Mouse (Mus musculus) kidney, adult 8-10 months (tissue): ENCODE measurements around the gene Hdac7.

Source experiments
- DNase-seq, 2 experiments: peaks; one replicate each; pipeline ENCODE4 v3.0.0; 2022

Hdac7 gene

DNA sequence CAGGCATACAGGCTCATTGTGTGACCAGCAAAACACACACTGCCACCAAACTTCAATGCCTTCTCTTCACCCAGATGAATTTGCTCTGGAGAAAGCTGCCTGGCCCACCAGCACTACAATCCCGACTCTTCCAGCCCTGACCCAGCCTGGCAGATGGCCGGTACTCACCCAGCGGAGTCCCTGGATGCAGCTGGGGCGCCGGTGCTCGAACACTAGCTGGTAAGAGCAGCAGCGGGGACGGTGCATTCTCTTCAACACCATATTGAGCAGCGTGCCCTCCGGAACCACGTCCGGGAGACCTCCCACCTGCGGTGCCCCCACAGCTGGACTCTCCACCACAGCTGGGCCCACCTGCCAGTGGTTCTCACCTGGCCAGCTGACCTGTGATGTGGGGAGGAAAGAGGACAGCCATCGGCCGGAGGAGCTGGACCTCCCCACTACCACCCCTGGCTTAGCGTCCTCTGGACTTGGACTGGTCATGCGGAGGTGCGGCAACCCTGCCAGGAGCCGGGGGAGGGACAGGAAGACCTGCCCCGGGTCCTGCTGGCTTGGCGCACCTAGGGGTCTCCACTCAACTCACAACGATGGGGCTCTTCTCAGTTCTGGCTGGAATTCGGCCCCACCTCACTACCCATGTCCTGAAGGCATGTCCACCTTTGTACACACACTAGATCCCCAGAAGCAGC is 77.6 kb downstream of the Hdac7 start:
- peak; percentile 78 to 83 for DNase-seq

DNA sequence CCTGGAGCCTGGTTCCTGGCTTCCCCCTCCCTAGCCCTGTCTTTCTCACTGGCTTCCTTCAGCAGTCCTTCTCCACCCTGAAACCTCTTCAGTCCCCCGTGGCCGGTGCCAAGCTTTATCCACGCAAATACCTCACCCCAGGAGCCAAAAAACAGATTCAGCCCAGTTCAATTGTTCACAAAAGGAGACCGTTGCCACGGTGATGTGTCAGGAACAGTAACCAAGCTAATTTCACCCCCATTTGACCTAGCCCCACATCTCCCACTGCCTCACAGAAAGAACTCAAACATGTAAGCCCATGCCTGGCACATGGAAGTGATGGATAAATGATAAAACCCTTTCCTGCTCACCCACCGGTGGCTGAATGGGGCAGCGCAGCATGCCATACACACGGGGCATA is 78.1 kb downstream of the Hdac7 start:
- no peak for DNase-seq

DNA sequence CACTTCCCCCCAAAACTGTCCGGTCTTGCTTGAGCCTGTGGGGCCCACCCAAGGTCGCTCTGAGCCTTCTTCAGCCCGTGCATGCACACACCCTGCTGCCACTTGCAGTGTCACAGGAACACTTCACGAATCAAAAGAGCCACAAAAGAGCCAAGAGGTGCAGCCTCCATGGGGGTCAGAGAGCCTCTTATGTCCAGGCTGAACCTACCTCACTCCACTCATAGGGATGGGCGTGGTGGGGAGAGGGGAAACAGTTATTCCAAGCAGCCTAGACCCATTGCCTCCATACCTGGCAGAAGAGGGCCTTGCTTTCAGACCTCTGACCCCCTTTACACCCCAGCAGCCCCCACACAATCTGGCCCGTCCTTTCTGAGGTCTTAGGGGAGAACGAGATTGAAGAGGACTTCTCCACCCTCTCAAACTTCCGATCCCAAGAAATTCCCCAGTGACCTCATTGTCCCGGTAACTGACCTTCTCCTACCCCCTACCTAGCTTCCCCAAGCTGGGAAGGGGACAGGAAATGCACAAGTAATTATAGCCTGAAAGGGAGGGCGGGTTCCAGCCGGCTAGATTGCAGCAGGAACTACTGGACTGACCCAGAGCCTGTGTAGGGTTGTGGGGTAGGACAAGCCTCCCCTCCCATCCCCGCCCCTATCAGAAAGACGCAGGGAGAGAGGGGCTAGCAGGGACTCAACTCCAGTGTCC is 79.1 kb downstream of the Hdac7 start:
- DNase-seq = peak in 1 of 2 experiments; percentile 57

DNA sequence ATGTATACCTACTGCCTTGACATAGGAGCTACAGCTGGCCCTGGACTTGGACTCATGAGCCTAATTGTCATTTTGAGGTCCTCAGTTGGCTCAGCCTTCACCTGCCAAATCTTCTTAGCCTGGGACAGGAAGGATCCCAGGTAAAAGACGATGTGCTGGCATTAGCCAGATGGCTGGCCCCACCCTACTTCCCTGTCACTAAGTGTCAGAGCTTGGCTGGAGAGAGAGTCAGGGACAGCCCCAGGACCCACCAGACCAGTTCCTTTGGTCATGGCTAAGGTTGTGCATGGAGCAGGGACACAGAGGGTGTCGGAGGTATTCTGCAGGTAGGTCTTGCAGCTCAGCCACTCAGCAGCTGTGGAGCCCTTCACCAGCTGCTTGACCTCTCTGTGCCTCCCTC is 79.8 kb downstream of the Hdac7 start:
- no peak for DNase-seq

DNA sequence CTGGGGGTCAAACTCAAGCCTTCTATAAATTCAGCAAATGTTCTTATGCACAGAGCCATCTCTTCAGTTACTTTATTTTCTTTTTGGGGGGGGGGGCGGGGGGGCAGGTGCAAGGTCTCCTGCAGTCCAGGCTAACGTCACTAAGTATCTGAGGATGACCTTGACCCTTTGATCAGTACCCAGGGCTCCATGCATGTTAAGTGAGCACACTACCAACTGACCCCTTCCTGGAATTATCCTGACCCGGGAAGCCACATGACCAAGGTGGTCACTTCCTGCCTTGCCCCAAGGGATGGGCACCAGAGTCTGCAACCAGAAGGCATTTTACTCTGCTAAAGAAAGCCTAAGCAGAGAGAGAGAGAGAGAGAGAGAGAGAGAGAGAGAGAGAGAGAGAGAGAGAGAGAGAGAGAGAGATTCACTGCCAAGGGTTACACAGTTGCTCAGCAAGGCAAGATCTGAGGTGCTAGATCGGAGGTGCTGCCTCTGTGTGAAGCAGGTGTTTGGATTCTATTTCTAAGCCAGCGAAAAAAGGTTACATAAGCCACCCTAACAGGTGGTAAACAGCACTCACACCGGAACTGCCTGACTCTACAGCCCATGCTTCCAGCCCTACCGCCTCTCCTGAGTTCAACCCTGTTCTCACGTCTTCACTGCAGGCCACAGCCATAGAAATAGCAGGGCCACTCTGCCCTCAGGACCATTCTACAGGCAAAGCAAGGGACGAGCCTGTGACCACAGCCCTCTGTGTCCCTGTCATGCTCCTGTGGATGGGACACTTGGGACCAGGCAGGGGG is 80.8 kb downstream of the Hdac7 start:
- DNase-seq = peak in 1 of 2 experiments; percentile 46

DNA sequence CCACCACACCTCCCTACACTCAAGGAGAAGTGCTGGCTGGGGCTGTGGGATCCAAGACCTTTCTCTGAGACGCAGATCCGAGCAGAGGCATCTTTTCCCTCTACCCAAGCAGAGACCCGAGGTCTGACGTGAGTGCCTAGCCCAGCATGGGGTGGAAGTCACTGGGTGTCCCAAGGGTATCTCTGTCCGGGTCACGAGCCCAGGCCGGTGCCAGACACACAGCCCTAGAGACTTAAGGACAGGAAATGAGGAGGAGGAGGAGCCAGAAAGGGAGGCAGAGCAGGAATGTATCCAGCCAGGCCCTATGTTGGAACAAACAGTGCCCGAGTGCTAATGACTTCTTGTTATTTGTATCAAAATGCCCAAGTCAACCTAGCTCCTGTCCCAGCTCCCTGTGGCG is 81.6 kb downstream of the Hdac7 start:
- DNase-seq = peak in 1 of 2 experiments; percentile 76

DNA sequence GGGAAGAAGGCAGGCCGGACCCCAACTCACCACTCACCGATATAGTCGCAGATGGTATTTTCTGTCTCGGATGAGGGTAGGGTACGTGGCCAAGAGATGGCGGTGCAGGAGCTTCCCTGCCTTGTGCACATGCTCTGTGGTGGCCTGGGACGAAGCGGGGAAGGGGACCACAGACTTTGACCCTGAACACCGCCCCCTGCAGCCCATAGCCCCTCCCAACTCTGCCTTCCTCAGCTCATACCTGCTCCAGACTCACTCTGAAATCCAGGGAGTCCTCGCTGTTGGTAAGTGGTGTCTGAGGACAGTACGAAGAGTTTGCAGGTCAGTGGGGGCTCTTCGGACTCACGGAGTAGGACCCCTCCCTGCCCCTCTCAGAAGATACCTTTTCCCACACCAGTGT is 82.9 kb downstream of the Hdac7 start:
- DNase-seq = peak in 1 of 2 experiments; percentile 63

DNA sequence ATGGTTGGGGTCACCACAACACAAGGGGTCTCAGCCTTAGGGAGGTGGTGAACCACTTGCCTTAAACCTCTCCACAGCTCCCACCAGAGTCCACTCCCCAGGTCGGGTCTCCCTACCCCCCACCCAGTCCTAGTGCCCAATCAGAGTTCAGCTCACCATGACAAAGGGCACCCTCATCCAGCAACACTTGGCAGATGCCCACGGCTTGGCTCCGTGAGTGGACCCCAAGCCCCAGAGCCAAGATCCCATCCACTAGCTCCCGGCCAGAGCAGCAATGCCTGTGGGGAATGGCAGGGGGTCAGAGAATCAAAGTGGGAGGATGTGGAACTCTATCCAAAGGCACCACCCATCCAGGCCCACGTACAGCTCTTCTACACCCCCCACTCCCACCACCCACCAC is 83.3 kb downstream of the Hdac7 start:
- no peak for DNase-seq

DNA sequence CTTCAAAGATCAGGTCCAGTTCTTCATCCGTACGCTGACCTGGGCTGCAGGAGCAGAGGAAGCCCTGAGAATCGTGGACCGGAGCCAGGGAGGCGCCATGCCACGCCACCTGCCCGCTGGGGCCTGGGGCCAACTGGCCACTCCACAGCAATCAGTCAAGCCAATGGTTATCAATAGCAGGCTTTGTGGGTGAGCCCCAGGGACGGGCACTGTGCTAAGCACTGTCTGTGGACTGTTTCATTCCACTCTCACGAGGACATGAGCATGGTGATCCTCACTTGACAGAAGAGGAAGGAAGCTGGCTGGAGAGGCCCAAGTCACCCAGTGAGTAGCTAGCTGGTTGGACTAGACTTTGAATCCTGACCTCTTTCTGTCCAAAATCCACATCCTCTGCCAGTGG is 84.3 kb downstream of the Hdac7 start:
- DNase-seq = peak in 1 of 2 experiments; percentile 64

DNA sequence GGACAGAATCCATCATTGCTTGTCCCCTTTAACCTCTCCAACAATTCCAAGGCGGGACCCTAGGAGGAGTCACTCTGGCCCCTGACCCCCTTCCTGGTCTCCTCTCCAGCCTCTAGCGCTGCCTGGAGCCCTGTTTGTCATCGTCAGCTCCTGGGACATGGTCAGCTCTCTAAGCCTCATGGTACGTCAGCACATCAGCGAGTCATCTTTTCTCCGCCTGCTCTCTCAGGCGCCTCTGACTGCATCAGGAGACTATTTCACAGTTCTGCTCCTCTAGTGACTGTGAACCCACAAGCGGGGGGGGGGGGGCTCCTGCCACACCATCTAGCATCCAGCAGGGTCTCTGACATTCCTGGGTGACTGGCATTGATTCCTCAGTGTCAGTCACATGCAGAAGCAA is 88.9 kb downstream of the Hdac7 start:
- DNase-seq = no peak

DNA sequence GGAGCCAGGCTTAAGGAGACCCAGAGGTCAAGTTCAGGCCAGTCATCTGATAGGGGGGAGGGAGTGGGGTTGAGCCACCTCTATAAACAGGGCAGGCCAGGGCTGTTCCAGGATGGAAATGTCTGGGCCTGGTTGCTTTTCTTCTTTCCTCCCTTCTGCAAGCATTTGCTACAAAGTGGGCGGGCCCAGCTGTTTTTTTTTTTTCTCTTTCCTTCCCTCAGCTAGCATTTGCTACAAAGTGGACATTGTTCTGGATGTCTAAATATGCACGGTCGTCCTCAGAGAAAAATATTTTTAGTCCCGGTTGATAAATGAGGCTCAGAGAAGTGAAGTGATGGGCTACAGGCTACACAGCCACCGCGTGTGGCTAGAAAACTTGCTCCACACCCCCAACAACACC is 89.8 kb downstream of the Hdac7 start:
- no peak for DNase-seq

DNA sequence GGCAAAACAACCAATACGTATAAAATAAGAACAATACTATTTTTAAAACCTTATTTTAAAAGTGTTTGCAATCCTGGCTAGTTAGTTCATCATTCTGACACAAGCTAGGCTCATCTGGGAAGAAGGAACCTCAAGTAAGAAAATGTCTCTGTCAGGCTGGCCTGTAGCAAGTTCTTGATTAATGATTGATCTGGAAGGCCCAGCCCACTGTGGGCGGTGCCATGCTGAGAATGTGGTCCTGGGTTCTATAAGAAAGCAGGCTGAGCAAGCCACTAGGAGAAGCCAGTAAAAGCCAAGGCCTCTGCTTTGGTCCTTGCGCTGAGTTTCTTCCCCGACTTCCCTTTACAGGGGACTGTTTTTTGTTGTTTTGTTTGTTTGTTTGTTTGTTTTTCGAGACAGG is 91.8 kb downstream of the Hdac7 start:
- DNase-seq = peak in 1 of 2 experiments; percentile 72

DNA sequence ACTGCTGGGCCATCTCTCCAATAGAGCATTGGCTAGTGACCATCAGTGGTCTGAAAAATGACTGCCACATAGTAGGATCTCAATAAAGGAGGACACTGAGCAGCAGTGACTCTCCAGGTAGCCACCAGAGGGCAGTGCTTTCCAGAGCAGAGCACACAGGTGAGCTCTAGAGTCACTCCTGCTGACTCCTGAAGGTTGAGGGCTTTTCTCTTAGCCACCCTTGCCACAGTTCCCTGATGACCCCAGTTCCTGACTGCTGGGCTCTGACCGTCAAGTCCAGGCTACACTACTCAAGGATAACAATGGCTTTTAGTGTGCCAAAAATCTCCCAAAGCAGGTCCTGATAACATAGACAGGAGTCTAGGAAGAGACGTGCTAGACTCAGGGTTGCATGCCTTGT is 92.6 kb downstream of the Hdac7 start:
- no peak for DNase-seq

DNA sequence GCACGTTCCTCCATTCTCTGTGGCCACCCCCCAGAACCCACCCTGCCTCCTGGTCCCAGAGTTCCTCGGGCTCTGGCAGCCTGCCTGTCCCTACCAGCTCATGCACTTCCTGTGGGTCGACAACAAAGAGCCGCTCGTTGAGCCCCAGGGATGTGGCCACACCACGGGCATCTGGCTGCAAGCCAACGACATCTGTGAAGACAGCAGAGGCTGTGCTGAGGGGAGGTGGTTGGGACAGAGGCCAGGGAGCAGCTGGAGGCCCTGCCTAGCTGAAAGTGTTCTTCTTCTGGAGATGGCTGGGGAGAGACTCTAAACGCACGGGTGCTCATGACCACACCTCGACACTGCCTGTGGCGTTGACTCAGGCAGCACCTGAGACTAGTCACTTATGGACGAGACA is 93.6 kb downstream of the Hdac7 start:
- peak; percentile 72 to 73 for DNase-seq

DNA sequence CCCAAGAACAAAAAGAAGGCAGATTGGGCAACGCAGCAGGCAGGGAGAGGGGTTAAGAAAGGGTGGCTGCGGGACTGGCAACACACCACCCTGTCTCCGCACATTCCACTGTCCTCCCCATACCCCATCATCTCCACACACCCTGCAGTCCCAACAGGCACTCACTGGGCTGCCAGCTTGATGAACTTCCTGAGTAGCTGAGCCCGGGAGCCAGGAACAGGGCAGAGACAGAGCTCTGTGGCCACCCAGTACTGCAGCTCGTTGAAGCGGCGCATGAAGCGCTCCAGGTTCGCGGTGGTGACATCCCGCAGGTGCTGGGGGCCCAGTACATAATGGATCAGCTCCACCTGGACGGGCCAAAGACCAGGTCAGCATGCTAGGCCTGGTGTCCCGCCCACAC is 94.5 kb downstream of the Hdac7 start:
- no peak for DNase-seq

DNA sequence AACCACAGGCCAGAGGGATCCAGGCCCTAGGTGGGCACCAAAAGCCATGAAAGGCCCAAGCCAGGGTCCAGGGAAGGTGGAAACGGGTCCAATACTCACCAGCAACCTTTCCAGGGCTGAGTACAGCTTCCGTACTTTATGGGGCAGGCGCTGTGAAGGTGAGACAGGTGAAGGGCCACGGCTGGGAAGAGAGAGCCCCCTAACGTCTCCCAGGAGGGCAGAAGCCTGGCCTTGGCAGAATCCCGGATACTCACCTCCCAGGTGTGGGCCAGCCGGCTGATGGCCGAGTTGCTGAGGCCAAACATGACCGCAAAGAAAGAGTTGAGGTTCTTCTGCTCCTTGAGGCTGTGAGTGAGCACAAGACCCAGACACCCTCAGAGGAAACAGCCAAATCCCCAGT is 94.9 kb downstream of the Hdac7 start:
- DNase-seq = no peak

DNA sequence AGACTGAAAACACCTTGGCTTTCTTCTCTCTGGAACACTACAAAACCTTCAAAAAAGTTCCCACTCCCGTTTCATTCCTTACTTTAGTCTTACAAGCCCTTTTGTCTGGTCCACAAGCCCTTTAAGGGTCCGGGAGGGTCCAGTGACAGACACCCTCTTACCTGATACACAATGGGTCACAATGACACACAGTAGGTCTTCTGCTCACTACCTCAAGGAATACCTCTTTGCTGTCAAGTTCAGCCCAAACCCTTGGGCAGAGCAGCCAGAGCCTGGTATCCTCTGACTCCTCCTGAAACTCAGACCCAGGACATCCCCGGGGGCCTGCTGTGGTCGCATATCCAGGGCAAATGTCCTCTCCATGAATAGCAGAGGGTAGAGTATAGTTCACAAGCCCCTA is 95.3 kb downstream of the Hdac7 start:
- DNase-seq = no peak

DNA sequence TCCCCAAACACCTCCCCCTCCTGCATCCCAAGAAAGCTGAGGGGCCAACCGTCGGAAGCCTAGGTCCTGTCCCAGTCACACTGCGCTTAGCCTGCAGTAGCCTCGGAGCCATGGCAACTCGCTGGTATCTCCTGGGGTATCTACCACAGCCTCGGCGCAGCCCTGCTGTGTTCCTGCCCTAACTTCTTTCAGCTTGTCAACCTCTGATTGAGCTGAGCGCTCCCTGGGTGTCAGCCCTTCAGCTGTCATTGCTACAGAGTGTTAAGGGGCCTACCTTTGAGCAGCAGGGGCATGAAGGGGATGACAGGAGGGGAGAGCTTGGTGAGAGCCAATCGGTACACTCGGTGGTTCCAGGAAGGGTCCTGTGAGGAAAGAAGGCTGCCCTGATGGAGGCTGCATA is 96.0 kb downstream of the Hdac7 start:
- DNase-seq = no peak

DNA sequence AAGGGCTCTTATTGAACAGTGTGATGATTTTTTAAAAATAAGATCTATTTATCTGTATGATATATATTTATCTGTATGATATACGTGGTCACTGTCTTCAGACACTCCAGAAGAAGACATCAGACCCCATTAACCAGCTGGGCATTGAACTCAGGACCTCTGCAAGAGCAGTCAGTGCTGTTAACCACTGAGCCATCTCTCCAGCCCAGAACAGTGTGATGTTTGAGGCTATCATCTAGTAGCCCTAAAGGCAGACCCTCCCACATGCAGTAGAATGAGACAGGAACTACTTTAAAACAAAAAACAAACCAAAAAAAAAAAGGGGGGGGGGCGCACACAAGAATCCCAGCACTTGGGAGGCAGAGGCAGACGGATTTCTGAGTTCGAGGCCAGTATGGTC is 96.8 kb downstream of the Hdac7 start:
- no peak for DNase-seq

DNA sequence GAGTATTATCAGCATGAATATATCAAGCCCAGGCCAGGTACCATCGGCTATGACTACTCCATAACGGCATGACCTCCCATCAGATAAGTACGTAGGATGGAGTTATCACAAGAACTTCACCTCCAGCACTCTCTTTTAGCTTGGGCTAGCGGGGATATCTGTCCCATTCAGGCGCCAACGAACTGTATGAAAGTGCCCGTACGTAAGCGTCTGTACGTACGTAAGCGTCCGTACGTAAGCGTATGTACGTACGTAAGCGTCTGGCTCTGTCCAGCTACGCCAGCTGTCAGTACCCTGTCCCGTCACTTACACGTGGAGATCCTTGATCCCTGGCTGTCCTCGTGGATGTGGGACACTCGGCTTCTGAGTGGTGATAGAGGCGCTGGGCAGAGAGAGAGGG is 97.6 kb downstream of the Hdac7 start:
- no peak for DNase-seq

DNA sequence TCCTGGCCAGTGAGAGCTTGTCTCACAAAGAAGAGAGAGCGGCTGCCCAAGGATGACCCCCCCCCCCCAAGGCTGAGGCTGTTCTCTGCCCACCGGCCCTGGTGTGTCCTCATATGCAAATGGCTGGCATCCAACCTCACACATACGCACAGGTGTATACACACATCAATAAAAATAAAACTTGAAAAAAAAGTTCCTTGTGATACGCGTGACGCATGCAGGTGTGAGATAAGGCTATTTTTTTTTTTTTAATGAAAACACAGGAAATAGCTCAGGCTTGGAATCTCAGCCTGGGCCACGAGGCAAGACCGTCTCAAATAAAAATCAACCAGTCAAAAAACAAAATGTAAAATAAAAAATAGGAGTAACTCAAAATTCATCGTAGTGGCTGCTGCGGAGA is 98.0 kb downstream of the Hdac7 start:
- no peak for DNase-seq

DNA sequence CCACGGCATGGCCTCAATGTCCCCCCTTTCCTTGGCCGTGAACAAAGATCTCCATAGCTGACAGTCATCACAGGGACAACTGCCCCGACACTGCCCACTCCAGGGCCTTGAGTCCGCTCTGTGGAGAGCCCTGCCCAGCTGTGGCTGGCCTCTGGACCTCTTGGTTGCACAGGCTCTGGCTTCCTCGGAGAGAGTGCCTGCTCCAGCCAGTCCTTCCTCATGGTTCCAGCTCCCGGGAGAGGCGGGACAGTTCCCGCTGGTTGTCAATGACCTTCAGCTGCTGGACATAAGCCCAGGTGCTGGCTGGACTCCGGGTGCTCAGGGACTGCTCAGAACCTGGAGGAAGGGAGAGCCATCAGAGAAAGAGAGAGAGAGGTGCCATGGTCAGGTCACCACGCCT is 99.0 kb downstream of the Hdac7 start:
- peak; percentile 87 to 90 for DNase-seq

DNA sequence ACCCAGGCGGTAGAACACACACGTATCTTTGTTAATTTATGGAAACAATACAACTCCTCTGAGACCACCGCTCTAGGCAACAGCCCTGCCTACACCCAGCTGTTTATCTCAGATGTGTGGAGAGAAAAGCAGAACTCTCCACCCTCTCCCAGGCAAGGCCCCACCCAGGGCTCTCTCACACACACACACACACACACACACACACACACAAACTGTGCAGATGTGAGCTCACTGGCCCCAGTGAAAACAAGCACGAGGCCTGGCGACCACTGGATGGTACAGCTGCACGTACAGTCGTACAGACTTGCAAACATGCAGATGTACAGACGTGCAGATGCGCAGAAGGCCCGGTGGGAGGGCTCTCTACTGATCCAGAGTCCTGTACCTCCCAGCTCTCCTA is 99.4 kb downstream of the Hdac7 start:
- no peak for DNase-seq

DNA sequence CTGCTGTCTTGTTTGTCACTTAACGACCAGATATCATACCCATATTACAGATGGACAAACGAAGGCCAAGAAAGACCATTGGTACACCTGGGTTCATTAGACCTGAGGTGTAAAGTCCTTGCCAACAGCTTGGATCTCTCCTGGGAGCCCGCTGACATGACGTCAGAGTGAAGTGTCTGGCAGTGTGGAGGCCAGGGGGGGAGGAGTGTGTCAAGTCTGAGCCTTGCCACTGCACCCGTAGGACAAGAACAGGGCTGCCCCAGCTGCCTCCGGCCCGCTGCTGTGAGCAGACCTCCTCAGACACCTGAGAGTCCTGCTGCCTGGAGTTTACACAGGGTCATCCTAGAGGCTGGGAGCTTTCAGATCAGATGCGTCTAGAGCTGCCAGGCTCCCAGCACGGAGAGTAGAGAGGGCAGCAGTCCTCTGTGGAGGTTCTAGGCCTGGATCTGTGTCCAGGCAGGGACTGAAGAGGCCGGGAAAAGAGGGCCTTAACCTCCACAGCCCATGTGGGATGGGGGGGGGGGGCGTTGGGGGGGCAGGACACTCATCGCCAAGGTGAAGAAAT is 100.3 kb downstream of the Hdac7 start:
- DNase-seq = no peak
